Mouse (Mus musculus): Measurements from ENCODE around the gene Fhl1.

DNA sequence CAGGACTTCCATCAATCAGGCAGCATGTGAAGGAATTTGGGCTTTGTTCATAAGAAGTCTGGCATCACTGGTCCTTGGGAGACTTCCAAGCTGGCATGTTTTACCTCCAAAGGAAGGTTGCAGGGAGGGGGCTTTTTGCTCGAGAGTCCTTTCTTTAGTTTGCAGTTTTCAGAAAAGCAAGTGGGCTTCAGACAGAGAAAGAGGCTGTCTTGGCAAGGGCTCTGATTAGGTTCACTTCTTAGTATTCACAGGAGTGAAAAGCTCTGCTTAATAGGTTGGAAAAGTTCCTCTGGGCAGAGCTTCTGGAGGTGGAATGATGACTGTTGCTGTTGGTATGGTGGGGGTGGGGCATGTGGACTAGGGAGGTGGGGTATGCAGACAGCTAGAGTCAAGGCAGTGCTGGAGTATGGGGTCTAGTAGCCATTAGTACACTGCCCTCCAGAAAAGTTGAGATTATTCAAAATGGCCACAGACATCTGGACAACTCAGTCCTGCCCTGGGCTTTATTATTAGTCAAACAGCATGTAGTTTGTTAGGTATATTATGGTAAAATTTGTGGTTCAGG, 49.3 kb upstream of the Fhl1 start:
- no peak for TF ChIP-seq POLR2A (IDR thresholded peaks at IDR 0.05; ENCODE audit: low read depth, low read length)
- no peak for TF ChIP-seq CTCF (IDR thresholded peaks at IDR 0.05; ENCODE audit: extremely low read depth, insufficient read length, insufficient replicate concordance, low read depth, low read length)

Measured in small intestine, adult 2 months (tissue).